In genomic region chr13:49021693-49022092, GRCm38 (mm10) we compare ENCODE assay signal across 8 mouse cellular contexts. TPM values are rescaled to one million over a fixed set of nuclear protein-coding genes. Genes with fewer than 3 reads are reported as not detected.
DNase-seq lines count a peak whose midpoint lies in the region; ATAC-seq lines count a peak whose summit lies in the region.

No protein-coding gene starts in this region.

- 0 out of 2 replicates have a peak, but pooled peaks cover 4% of the 10 kb centered on the region for H3K4me1 ChIP-seq in neural tube, embryonic 15.5 days

- no peaks in the 10 kb centered on the region for H3K9me3 ChIP-seq in neural tube, embryonic 15.5 days (replicated peaks)

- WGBS in neural tube, embryonic 15.5 days: 59% methylated on average over 3 of the region's 3 CpGs

- DNase-seq in embryo, embryonic 10 days (ENCODE audit: low spot score): peak; percentile 48
- DNase-seq in embryo, embryonic 9.5 days (ENCODE audit: extremely low spot score): no peak
- peak; percentile 53 for DNase-seq in neural tube, embryonic 10.5 days (ENCODE audit: extremely low spot score, low spot score)
- DNase-seq in embryo, embryonic 10.5 days (ENCODE audit: low spot score): peak; percentile 65
- DNase-seq in thymus, postnatal 36 days: peak; percentile 68 to 76
- DNase-seq in right cerebral cortex, postnatal 25 days: no peak

- H3K4me2 ChIP-seq in neural tube, embryonic 15.5 days: no peak overlapping the region

- no peaks in the 10 kb centered on the region for H3K36me3 ChIP-seq in neural tube, embryonic 15.5 days

- no peaks in the 10 kb centered on the region for H3K27me3 ChIP-seq in neural tube, embryonic 15.5 days (replicated peaks)

- ATAC-seq in neural tube, embryonic 15.5 days (ENCODE audit: low FRiP score): no peak
- peak; percentile 85 for ATAC-seq in megakaryocyte progenitor cell, adult 5-6 weeks (replicated peaks; ENCODE audit: poor library complexity)

- H3K4me3 ChIP-seq in neural tube, embryonic 15.5 days (replicated peaks): no peak overlapping the region

- H3K9ac ChIP-seq in neural tube, embryonic 15.5 days (replicated peaks): no peak overlapping the region

- H3K27ac ChIP-seq in neural tube, embryonic 15.5 days (replicated peaks): no peak overlapping the region

RNA-seq across cellular contexts. Expression of gene Fam120a, which starts 53.9 kb away (rescaled TPM):
- 11.5 and 13.4 TPM in 2 replicates for polyA plus RNA-seq in neural tube, embryonic 15.5 days (2015; fragmentation: Nextera tagmentation; extraction: Ambion mirVana)
- total RNA-seq in megakaryocyte progenitor cell, adult 5-6 weeks (2015): 211 and 215 TPM in 2 replicates
- total RNA-seq in megakaryocyte progenitor cell, adult 5-6 weeks (2017): 118 and 129 TPM in 2 replicates

Comparison
In these comparisons a context has a peak if more than half of its experiments do, and no peak if none do; other contexts are left out.
1. DNase-seq: peak in embryo, embryonic 10 days (single experiment), neural tube, embryonic 10.5 days (single experiment), embryo, embryonic 10.5 days (single experiment) and thymus, postnatal 36 days (2 of 2); none in embryo, embryonic 9.5 days (single experiment) and right cerebral cortex, postnatal 25 days (single experiment).